Mouse (Mus musculus) kidney, postnatal 0 days (tissue): Measurements from ENCODE around the gene Cadps2. TPM values are rescaled to one million over a fixed set of nuclear protein-coding genes. Genes with fewer than 3 reads are reported as not detected.
A peak's percentile ranks its signal among the peaks of the same experiment; 100 is the strongest.

ENCODE experiments used
- ATAC-seq: fragments of 200-750 bp; cut with Nextera tagmentation; replicated peaks from 2 replicates; pipeline ENCODE4 v1.8.0; 2017; ENCODE audit warnings: low read depth, moderate number of reproducible peaks, moderate TSS enrichment, moderate library complexity; ENCODE audit not compliant: low FRiP score
- DNase-seq: peaks from one replicate; pipeline ENCODE4 v3.0.0-alpha.2; 2016; ENCODE audit warnings: low spot score
- H3K27ac ChIP-seq: fragments of 300-500 bp; sonication (generic); 2 replicates; pipeline ENCODE4 v1.5.1; 2014; ENCODE audit warnings: mild to moderate bottlenecking
- H3K27me3 ChIP-seq: fragments of 300-500 bp; sonication (generic); 2 replicates; pipeline ENCODE4 v1.6.1; 2014; ENCODE audit warnings: low read length, mixed read lengths; ENCODE audit not compliant: insufficient read depth
- H3K36me3 ChIP-seq: fragments of 300-500 bp; sonication (generic); 2 replicates; pipeline ENCODE4 v1.6.1; 2014; ENCODE audit warnings: low read length, mixed read lengths; ENCODE audit not compliant: insufficient read depth
- H3K4me1 ChIP-seq: fragments of 300-500 bp; sonication (generic); replicated peaks from 2 replicates; pipeline ENCODE4 v1.6.1; 2014; ENCODE audit warnings: antibody characterized with exemption, low read length, mixed read lengths; ENCODE audit not compliant: insufficient read depth
- H3K4me2 ChIP-seq: fragments of 300-500 bp; sonication (generic); 2 replicates; pipeline ENCODE4 v1.6.1; 2014; ENCODE audit warnings: mild to moderate bottlenecking, low read length, moderate library complexity, mixed read lengths
- H3K4me3 ChIP-seq: fragments of 300-500 bp; sonication (generic); replicated peaks from 2 replicates; pipeline ENCODE4 v1.5.1; 2014; ENCODE audit warnings: low read depth, low read length
- H3K9ac ChIP-seq: fragments of 300-500 bp; sonication (generic); 2 replicates; pipeline ENCODE4 v1.6.1; 2014; ENCODE audit warnings: low read depth, low read length
- H3K9me3 ChIP-seq: fragments of 300-500 bp; sonication (generic); replicated peaks from 2 replicates; pipeline ENCODE4 v1.6.1; 2016; ENCODE audit warnings: low read length, inconsistent platforms, mixed read lengths
- CTCF ChIP-seq: IDR thresholded peaks from 2 replicates; pipeline ENCODE4 v1.5.1; 2016; ENCODE audit warnings: antibody characterized with exemption, low read depth, mild to moderate bottlenecking, moderate library complexity
- WGBS: fragments of 180-500 bp; shearing (Covaris S2); extraction: QIAGEN DNeasy Blood & Tissue Kit; methylation state at CpG from one replicate; pipeline ENCODE4 v1.1.7; 2014; 5-methylcytosine and 5-hydroxymethylcytosine counted together
- polyA plus RNA-seq: library from polyadenylated mRNA; unstranded; fragments of >200 nt; fragmentation: Nextera tagmentation; extraction: Ambion mirVana; gene quantifications from 2 replicates; pipeline ENCODE4 v1.2.1, GENCODE M21; 2015

Cadps2 gene
- polyA plus RNA-seq, 1 experiment from 2014 or later: 10.1 TPM

DNA sequence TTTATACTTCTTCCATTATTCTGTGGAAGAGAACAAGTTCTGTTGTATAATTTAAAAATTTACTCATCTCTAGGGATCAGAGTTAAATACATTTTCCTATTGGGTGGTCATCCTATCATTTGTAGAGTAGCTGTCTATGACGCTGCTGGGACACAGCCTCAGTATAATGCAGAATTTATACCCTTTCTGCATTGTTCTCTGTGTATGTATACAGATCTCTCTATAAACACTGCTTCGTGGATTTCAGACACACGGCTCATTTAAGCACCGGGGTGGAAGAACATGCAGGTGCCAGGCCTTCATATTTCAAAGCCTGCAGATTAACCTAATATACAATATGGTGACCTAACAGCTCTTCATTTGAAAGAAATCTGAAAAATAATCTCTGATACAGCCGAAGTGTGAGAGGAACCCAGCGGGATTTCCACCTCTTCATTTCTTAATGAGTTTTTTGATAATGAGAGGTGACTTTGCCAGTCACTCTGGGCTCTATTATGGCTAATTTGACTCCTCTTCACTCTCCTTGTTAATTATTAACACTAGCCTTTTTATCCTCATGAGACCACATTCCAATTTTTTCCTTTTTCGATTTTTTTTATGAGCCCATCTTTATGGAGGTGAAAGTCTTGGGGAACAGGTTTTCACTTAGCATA, 501.7 kb downstream of the Cadps2 start:
- WGBS: 82% methylated on average over 7 of the region's 7 CpGs
- Histone ChIP-seq H3K4me3 (no peak overlapping the region), H3K27me3 (no peaks in the 10 kb centered on the region), H3K4me1 (no peaks in the 10 kb centered on the region), H3K9me3 (no peaks in the 10 kb centered on the region), H3K9ac (no peak overlapping the region), H3K36me3 (no peaks in the 10 kb centered on the region), H3K27ac (no peak overlapping the region), H3K4me2 (no peak overlapping the region)
- ATAC-seq: no peak
- no peak for TF ChIP-seq CTCF
- no peak for DNase-seq

DNA sequence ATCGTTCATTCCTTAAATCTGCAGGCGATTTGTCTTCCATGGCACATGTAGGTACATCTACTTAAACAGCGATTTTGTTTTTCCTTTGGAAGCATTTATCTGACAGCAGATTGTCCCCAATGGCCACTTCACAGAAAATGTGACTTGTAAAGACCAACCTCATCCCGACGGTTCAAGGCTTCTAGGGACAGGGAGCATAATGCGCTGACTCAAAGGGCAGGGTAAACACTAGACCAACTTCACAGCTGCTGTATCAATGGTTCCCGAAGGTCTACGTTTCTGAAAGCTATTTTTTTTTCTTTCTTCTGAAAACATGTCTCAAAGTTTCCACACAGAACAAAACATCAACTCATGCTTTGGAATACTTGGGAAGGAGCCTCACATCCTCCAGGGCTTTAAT, 524.3 kb downstream of the Cadps2 start:
- no peak for TF ChIP-seq CTCF
- H3K36me3 ChIP-seq: no peaks in the 10 kb centered on the region
- no peak overlapping the region for H3K4me3 ChIP-seq
- no peak overlapping the region for H3K4me2 ChIP-seq
- no peak for DNase-seq
- no peaks in the 10 kb centered on the region for H3K4me1 ChIP-seq
- H3K9me3 ChIP-seq: no peaks in the 10 kb centered on the region
- no peaks in the 10 kb centered on the region for H3K27me3 ChIP-seq
- no peak for ATAC-seq
- H3K27ac ChIP-seq: no peak overlapping the region
- H3K9ac ChIP-seq: no peak overlapping the region
- 80% methylated on average over 8 of the region's 8 CpGs for WGBS

GRCm38 (mm10) chr6:23314291-23314690, 524.9 kb downstream of the Cadps2 start:
- DNase-seq (no peak), ATAC-seq (no peak)
- no peaks in the 10 kb centered on the region for H3K36me3 ChIP-seq
- no peak for TF ChIP-seq CTCF
- H3K27ac ChIP-seq: no peak overlapping the region
- no peak overlapping the region for H3K4me2 ChIP-seq
- 82% methylated on average over 5 of the region's 5 CpGs for WGBS
- no peak overlapping the region for H3K9ac ChIP-seq
- no peaks in the 10 kb centered on the region for H3K27me3 ChIP-seq
- no peaks in the 10 kb centered on the region for H3K4me1 ChIP-seq
- H3K9me3 ChIP-seq: no peaks in the 10 kb centered on the region
- no peak overlapping the region for H3K4me3 ChIP-seq

GRCm38 (mm10) chr6:23306046-23306445, 533.2 kb downstream of the Cadps2 start:
- H3K36me3 ChIP-seq: no peaks in the 10 kb centered on the region
- no peaks in the 10 kb centered on the region for H3K4me1 ChIP-seq
- H3K27me3 ChIP-seq: no peaks in the 10 kb centered on the region
- no peak overlapping the region for H3K27ac ChIP-seq
- ATAC-seq: no peak
- no peaks in the 10 kb centered on the region for H3K9me3 ChIP-seq
- no peak overlapping the region for H3K9ac ChIP-seq
- no peak for TF ChIP-seq CTCF
- no peak overlapping the region for H3K4me2 ChIP-seq
- DNase-seq: peak; percentile 3
- H3K4me3 ChIP-seq: no peak overlapping the region
- WGBS: 68% methylated on average over 6 of the region's 6 CpGs

- H3K27me3 ChIP-seq: no peaks in the 10 kb centered on the region
- DNase-seq: no peak
These were observed 540.6 kb downstream of the Cadps2 start for GRCm38 (mm10) chr6:23298596-23298995.

GRCm38 (mm10) chr6:23294685-23295084, 544.5 kb downstream of the Cadps2 start:
- H3K9ac ChIP-seq: no peak overlapping the region
- H3K4me2 ChIP-seq: no peak overlapping the region
- DNase-seq (no peak), ATAC-seq (no peak)
- H3K4me1 ChIP-seq: no peaks in the 10 kb centered on the region
- 95% methylated on average over 4 of the region's 4 CpGs for WGBS
- no peaks in the 10 kb centered on the region for H3K9me3 ChIP-seq
- H3K27me3 ChIP-seq: no peaks in the 10 kb centered on the region
- no peak overlapping the region for H3K27ac ChIP-seq
- no peak for TF ChIP-seq CTCF
- no peaks in the 10 kb centered on the region for H3K36me3 ChIP-seq
- no peak overlapping the region for H3K4me3 ChIP-seq

More at GRCm38 (mm10) chr6:23298596-23298995, 540.6 kb downstream of the Cadps2 start:
- Histone ChIP-seq H3K4me1 (no peaks in the 10 kb centered on the region), H3K9me3 (no peaks in the 10 kb centered on the region), H3K4me3 (no peak overlapping the region), H3K4me2 (no peak overlapping the region), H3K36me3 (no peaks in the 10 kb centered on the region), H3K27ac (no peak overlapping the region), H3K9ac (no peak overlapping the region)
- no peak for TF ChIP-seq CTCF
- no peak for ATAC-seq
- WGBS: 87% methylated on average over 2 of the region's 2 CpGs

DNA sequence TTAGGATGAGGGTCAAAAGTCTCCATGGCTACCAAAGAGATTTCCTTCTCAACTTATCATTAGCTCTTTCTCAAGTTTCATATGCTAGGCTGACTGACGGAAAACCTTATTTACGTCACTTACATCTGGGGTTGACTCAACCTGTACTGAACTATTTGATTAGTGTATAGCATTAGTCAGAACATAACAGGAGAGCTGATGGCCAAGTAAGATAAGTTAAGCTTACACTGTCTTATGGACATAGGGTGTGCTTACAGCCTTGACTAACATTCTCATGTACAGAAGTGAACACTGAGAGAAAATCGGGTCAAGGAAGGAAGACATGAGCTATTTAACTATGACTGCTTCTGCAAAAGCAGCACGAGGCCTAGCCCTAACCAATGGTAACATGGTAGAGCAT, 550.5 kb downstream of the Cadps2 start:
- H3K36me3 ChIP-seq: no peaks in the 10 kb centered on the region
- H3K27me3 ChIP-seq: no peaks in the 10 kb centered on the region
- H3K27ac ChIP-seq: no peak overlapping the region
- no peak overlapping the region for H3K4me3 ChIP-seq
- no peak for DNase-seq
- H3K4me2 ChIP-seq: no peak overlapping the region
- ATAC-seq: no peak
- 88% methylated on average over 4 of the region's 4 CpGs for WGBS
- TF ChIP-seq CTCF: no peak
- no peaks in the 10 kb centered on the region for H3K4me1 ChIP-seq
- no peaks in the 10 kb centered on the region for H3K9me3 ChIP-seq
- no peak overlapping the region for H3K9ac ChIP-seq
